Mouse (Mus musculus) intestine, postnatal 0 days (tissue): ENCODE results near the gene Chchd5. TPM values are rescaled to one million over a fixed set of nuclear protein-coding genes. Genes with fewer than 3 reads are reported as not detected.

Experiments used
- ATAC-seq: fragments of 200-750 bp; cut with Nextera tagmentation; 2 replicates; pipeline ENCODE4 v1.8.0; 2017; ENCODE audit warnings: mild to moderate bottlenecking, moderate TSS enrichment, moderate library complexity
- H3K27ac ChIP-seq: fragments of 300-500 bp; sonication (generic); 2 replicates; pipeline ENCODE4 v1.5.1; 2014; ENCODE audit warnings: mild to moderate bottlenecking, low read depth, low read length, moderate library complexity
- H3K27me3 ChIP-seq: fragments of 300-500 bp; sonication (generic); replicated peaks from 2 replicates; pipeline ENCODE4 v1.6.1; 2014; ENCODE audit warnings: low read length, mixed read lengths; ENCODE audit not compliant: control insufficient read depth, insufficient read depth
- H3K36me3 ChIP-seq: fragments of 300-500 bp; sonication (generic); 2 replicates; pipeline ENCODE4 v1.6.1; 2014; ENCODE audit warnings: mild to moderate bottlenecking, moderate library complexity; ENCODE audit not compliant: control insufficient read depth, insufficient read depth
- H3K4me1 ChIP-seq: fragments of 300-500 bp; sonication (generic); replicated peaks from 2 replicates; pipeline ENCODE4 v1.6.1; 2014; ENCODE audit warnings: antibody characterized with exemption, low read length, mixed read lengths; ENCODE audit not compliant: control insufficient read depth, insufficient read depth
- H3K4me2 ChIP-seq: fragments of 300-500 bp; sonication (generic); replicated peaks from 2 replicates; pipeline ENCODE4 v1.6.1; 2014; ENCODE audit warnings: low read depth, mild to moderate bottlenecking, moderate library complexity
- H3K4me3 ChIP-seq: fragments of 300-500 bp; sonication (generic); 2 replicates; pipeline ENCODE4 v1.5.1; 2014; ENCODE audit warnings: low read depth, low read length
- H3K9ac ChIP-seq: fragments of 300-500 bp; sonication (generic); 2 replicates; pipeline ENCODE4 v1.6.1; 2014; ENCODE audit warnings: mild to moderate bottlenecking, low read depth, low read length
- H3K9me3 ChIP-seq: fragments of 300-500 bp; sonication (generic); 2 replicates; pipeline ENCODE4 v1.6.1; 2016; ENCODE audit warnings: mixed run types; ENCODE audit not compliant: control insufficient read depth
- CTCF ChIP-seq: sonication (generic); IDR thresholded peaks from 2 replicates; pipeline ENCODE4 v1.5.1; 2016; ENCODE audit warnings: low read depth, mild to moderate bottlenecking, control low read depth, antibody characterized with exemption, moderate library complexity
- WGBS: fragments of 180-500 bp; shearing (Covaris S2); extraction: QIAGEN DNeasy Blood & Tissue Kit; methylation state at CpG from one replicate; pipeline ENCODE4 v1.1.7; 2014; 5-methylcytosine and 5-hydroxymethylcytosine counted together
- polyA plus RNA-seq: library from polyadenylated mRNA; unstranded; fragments of >200 nt; fragmentation: Nextera tagmentation; extraction: Ambion mirVana; gene quantifications from 2 replicates; pipeline ENCODE4 v1.2.1, GENCODE M21; 2015

The Chchd5 gene
- polyA plus RNA-seq, 1 experiment from 2014 or later = 19.0 TPM

DNA sequence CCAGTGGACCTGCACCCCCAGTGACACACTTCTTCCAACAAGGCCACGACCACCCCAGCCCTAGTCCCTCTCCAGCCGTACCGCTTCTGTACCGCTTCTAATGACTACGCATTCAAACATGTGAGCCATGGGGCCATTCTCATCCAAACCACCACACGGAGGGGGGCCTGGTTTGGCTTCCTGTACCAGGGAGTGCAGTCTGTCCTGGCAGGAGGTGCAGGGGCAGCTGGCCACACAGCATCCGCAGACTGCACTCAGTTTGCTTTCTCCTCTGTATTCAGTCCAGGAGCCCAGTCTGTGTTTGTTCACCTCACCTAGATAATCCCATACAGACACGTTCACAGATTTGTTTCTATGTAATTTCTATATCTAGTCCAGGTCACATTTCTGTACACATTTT, 7.5 kb upstream of the Chchd5 start:
- no peak for TF ChIP-seq CTCF
- no peaks in the 10 kb centered on the region for H3K4me1 ChIP-seq
- H3K9me3 ChIP-seq = no peaks in the 10 kb centered on the region
- no peak overlapping the region for H3K4me3 ChIP-seq
- no peaks in the 10 kb centered on the region for H3K27me3 ChIP-seq
- H3K36me3 ChIP-seq = peaks cover 62% of the 10 kb centered on the region
- no peak for ATAC-seq
- no peak overlapping the region for H3K27ac ChIP-seq
- no peak overlapping the region for H3K9ac ChIP-seq
- no peak overlapping the region for H3K4me2 ChIP-seq
- WGBS = 92% methylated on average over 8 of the region's 8 CpGs

DNA sequence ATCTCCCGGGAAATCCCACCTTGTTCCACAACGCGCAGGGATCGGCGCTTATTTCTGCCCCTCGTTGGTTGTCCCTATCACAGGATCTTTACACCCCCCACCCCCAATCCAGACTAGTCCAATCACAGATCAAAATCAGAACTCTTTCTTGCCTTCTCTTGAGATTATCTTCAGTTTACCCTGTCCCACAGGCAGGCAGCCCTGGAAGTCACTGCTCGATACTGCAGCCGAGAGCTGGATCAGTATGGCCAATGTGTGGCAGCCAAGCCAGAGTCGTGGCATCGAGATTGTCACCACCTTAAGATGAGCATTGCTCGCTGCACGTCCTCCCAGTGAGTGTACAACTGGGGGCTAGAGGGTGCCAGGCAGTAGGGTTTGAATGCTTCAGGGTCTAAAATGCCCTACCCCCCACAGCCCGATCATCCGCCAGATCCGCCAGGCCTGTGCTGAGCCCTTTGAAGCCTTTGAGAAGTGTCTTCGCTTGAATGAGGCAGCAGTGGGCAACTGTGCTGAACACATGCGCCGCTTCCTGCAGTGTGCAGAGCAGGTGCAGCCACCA, 566 bp downstream of the Chchd5 start:
- H3K27me3 ChIP-seq = no peaks in the 10 kb centered on the region

DNA sequence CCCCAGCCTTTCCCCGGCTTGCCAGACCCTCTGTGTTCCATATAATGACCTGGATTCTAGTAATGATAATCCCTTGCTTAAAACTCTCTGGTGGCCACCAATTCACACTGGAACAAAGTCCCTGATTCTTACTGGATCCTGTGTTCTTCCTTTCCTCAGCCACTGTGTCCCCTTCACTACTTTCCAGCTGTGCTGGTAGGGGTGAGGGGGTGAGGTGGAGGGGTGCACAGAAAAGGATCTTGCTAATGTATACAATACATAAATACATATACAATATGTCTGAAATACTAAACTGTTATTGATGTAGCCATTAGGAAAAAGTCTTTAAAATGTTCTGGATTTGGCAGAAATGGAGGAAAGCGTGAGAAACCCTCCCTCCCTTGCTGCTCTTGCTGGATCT, 1.3 kb downstream of the Chchd5 start:
- ATAC-seq = no peak

More for the DNA sequence above, 566 bp downstream of the Chchd5 start:
- H3K9me3 ChIP-seq = no peaks in the 10 kb centered on the region
- no peak for TF ChIP-seq CTCF
- H3K4me1 ChIP-seq = 0 out of 2 replicates have a peak, but pooled peaks cover 5% of the 10 kb centered on the region
- WGBS = 35% methylated on average over 18 of the region's 18 CpGs
- peak overlapping the region; percentile 71 for H3K4me3 ChIP-seq
- peak; percentile 25 for ATAC-seq
- peak overlapping the region; percentile 82 for H3K9ac ChIP-seq
- H3K27ac ChIP-seq = peak overlapping the region; percentile 68
- H3K36me3 ChIP-seq = peaks cover 30% of the 10 kb centered on the region
- peak overlapping the region; percentile 85 for H3K4me2 ChIP-seq

DNA sequence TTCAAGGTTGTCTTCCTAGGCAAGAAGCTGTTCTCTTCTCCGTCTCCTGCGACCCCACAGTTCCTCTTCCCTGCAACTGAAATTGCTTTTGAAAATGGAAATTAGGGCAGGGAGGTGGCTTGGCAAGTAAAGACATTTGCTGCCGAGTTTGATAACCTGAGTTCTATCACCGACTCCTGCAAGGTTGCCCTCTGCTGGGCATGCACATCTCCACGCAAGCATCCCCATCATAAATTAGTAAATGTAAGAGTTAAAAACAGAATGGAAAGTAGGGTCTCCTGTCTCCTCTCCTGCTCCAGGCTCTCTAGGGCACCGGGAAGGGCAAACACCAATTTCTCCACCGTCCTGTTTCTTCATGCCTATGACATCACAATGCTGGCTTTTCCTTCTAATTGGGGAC, 2.7 kb downstream of the Chchd5 start:
- Histone ChIP-seq H3K9me3 (no peaks in the 10 kb centered on the region), H3K9ac (no peak overlapping the region), H3K4me3 (no peak overlapping the region), H3K4me2 (no peak overlapping the region), H3K36me3 (peaks cover 18% of the 10 kb centered on the region), H3K27ac (no peak overlapping the region), H3K4me1 (0 out of 2 replicates have a peak, but pooled peaks cover 5% of the 10 kb centered on the region), H3K27me3 (no peaks in the 10 kb centered on the region)
- TF ChIP-seq CTCF = peak; percentile 25; the same call in 1 of the 2 replicates
- no peak for ATAC-seq
- 93% methylated on average over 7 of the region's 7 CpGs for WGBS

More for the DNA sequence above, 1.3 kb downstream of the Chchd5 start:
- H3K36me3 ChIP-seq = peaks cover 23% of the 10 kb centered on the region
- no peak overlapping the region for H3K27ac ChIP-seq
- peak overlapping the region; percentile 85; the same call in 1 of the 2 replicates for H3K4me2 ChIP-seq
- no peak overlapping the region for H3K9ac ChIP-seq
- no peaks in the 10 kb centered on the region for H3K27me3 ChIP-seq
- 92% methylated on average over 2 of the region's 2 CpGs for WGBS
- TF ChIP-seq CTCF = no peak
- no peaks in the 10 kb centered on the region for H3K9me3 ChIP-seq
- H3K4me1 ChIP-seq = 0 out of 2 replicates have a peak, but pooled peaks cover 5% of the 10 kb centered on the region
- no peak overlapping the region for H3K4me3 ChIP-seq

DNA sequence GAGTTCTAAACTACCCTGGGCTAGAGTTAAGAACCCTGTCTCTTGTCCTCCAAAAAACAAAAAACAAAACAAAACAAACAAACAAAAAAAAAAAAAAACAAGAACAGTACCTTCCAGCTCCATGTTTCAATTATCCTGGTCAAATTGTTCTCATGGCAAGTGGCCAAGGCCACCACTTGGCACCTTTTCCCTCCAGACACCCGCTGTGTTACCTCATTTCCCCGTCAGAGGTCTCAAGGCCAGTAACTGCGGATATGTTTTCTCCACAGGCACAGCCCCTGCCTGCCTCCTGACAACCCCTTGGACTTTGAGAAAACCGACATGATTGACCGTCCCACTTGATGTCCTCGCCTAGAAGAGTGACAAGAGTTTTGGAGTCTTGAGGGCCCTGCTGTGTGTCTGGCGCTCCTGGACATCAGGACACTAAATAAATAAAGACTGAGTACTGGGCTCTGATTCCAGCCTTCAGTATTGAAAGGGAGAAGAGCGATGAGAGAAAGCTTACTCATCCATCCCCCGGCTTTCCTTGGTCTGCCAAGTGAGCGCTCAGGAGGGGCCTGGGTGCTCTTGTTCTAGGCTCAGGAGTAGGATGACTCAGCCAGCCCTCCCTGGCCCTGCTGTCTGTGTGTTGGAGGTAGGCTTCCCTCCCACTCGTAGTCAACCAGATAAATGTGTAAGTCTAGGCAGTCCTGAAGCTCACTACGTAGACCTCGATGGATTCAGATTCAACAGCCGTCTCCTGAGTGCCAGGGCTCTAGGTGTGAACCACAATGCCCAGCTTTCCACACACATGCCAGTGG, 3.7 kb downstream of the Chchd5 start:
- no peak for ATAC-seq
- H3K4me2 ChIP-seq = no peak overlapping the region
- H3K27ac ChIP-seq = no peak overlapping the region
- no peaks in the 10 kb centered on the region for H3K27me3 ChIP-seq
- H3K9ac ChIP-seq = no peak overlapping the region
- H3K4me1 ChIP-seq = 0 out of 2 replicates have a peak, but pooled peaks cover 5% of the 10 kb centered on the region
- no peak overlapping the region for H3K4me3 ChIP-seq
- no peak for TF ChIP-seq CTCF
- no peaks in the 10 kb centered on the region for H3K9me3 ChIP-seq
- peaks cover 18% of the 10 kb centered on the region for H3K36me3 ChIP-seq
- WGBS = 95% methylated on average over 14 of the region's 14 CpGs

DNA sequence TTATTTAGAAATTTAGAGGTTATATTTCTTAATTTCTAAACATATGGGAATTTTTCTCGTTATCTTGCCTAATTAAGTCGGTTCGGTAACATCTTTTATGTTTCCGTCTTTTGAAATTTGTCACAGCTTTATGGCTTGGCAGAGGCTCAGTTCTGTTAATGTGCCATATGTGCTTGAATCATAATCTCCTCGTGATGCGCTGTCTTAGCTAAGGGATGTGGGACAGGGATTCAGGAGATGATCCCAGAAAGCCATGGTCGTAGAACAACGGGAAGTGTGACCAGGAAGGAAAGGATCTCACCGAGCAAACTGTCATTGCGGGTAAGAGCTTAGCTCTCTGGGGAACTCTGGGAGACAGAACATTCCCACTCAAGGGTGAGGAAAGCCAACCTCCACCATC, 10.4 kb downstream of the Chchd5 start:
- 86% methylated on average over 10 of the region's 10 CpGs for WGBS
- Histone ChIP-seq H3K9me3 (no peaks in the 10 kb centered on the region), H3K4me1 (no peaks in the 10 kb centered on the region), H3K27me3 (no peaks in the 10 kb centered on the region), H3K36me3 (no peaks in the 10 kb centered on the region), H3K4me2 (no peak overlapping the region), H3K27ac (no peak overlapping the region), H3K4me3 (no peak overlapping the region), H3K9ac (no peak overlapping the region)
- TF ChIP-seq CTCF = no peak
- no peak for ATAC-seq
